Mouse (Mus musculus) kidney, adult 2 months (tissue): ENCODE measurements around the gene 4930519G04Rik.

Experiments
- CTCF ChIP-seq: fragments of 200-500 bp; conservative IDR thresholded peaks from 2 replicates; pipeline ENCODE4 v1.5.1; 2011; ENCODE audit warnings: low read depth, mild to moderate bottlenecking, control low read depth, low read length, moderate library complexity, mixed read lengths; ENCODE audit not compliant: insufficient read depth, insufficient read length
- POLR2A ChIP-seq: fragments of 200-500 bp; IDR thresholded peaks from one replicate; pipeline ENCODE4 v1.6.1; 2011; ENCODE audit warnings: low read depth, low read length, control low read depth

GRCm38 (mm10) chr5:114824197-114824596, 29.3 kb upstream of the 4930519G04Rik start:
- TF ChIP-seq CTCF (peak; percentile 76), POLR2A (no peak)
